Mouse (Mus musculus) MN1 (cell line): ENCODE data around the gene Slc25a39.

Experiments used
- DNase-seq: peaks from one replicate; pipeline ENCODE4 v3.0.0-alpha.2; 2016; ENCODE audit warnings: low spot score

The Slc25a39 gene

GRCm38 (mm10) chr11:102436471-102436790 lies 28.7 kb upstream of the Slc25a39 start:
- DNase-seq: no peak

GRCm38 (mm10) chr11:102435754-102436470 lies 28.2 kb upstream of the Slc25a39 start:
- DNase-seq: peak; percentile 70

DNA sequence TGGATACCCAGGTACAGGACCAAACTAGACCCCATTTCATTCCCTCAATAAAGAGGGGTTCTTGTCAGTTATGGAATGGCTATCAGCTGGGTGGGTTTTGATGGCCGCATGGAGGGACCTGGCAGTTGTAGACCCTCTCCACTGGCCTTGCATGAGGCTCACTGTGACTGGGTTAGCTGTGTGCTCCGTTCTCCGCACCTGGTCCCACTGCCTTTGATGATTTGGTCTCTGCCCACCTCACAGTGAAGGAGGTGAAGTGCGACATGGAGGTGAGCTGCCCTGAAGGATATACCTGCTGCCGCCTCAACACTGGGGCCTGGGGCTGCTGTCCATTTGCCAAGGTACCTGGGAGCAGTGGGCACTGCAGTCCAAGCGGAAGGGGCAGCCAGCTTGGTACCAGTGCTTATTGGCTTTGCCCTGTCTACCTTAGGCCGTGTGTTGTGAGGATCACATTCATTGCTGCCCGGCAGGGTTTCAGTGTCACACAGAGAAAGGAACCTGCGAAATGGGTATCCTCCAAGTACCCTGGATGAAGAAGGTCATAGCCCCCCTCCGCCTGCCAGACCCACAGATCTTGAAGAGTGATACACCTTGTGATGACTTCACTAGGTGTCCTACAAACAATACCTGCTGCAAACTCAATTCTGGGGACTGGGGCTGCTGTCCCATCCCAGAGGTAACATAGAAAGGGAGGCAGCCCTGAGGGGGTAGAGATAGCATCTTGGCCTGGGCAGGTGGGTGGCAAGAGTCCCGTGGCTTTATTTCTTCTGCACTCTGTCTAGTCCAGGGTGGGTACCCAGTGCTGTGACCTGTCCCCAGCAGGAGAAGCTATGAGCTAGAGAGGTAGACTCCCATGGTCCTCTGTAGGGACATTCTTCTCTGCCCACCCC lies 27.3 kb upstream of the Slc25a39 start:
- DNase-seq: no peak

- DNase-seq: peak; percentile 91
Observed at GRCm38 (mm10) chr11:102434406-102434805, 26.7 kb upstream of the Slc25a39 start.

DNA sequence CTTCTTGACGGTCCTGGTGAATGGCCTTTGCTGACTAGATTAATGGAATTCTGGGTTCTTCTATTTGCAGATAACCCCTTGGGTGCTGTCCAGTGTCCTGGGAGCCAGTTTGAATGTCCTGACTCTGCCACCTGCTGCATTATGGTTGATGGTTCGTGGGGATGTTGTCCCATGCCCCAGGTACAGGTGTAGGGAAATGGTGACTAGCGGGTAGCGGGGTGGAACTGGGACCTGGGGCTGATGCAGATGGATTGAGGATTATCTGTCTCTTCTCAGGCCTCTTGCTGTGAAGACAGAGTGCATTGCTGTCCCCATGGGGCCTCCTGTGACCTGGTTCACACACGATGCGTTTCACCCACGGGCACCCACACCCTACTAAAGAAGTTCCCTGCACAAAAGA lies 26.1 kb upstream of the Slc25a39 start:
- DNase-seq: no peak

DNA sequence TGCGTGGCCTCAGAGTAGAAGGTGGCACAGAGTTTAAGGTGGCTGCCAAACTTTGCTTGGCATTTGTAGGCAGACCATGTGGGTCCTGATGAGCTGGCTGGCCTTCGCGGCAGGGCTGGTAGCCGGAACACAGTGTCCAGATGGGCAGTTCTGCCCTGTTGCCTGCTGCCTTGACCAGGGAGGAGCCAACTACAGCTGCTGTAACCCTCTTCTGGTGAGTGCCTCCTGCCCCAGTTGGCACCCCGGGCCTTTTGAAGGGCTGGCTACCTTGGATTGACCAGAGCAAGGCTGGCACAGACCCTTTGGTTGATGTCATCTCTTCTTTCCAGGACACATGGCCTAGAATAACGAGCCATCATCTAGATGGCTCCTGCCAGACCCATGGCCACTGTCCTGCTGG lies 25.1 kb upstream of the Slc25a39 start:
- peak; percentile 65 for DNase-seq

DNA sequence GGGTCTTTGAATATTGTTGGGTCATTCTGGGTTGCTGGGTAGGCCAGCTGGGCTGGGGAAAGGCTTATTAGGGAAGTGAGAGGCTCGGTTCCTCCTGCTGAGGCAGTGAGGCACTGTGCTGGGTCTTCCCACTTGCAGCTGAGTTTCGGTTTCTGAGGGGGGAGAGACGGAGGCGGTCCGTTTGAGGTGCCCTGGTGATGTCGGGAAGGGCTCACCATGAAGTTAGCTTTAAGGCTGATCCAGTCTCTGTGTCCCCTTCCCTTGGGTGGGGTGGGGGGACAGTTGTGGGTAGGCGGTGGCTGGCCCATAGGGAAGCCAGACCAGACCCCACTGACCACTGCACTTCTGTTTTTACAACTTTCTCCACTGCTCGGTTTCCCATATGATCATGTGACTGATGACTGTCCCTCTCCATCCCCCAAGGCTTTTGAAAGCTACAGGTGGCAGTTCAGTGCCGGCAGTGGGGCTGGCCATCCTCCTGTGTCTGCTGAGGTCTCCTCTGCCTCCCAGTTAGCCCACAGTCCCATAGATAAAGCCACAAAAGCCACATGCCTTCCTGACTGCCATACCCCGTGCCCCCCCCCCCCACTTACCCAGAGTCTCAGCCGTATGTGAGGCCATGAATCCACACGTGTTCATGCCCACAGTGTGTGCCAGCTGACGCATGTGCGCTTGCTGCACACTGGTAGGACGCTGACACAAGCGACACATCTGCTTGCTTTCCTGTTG lies 24.5 kb upstream of the Slc25a39 start:
- no peak for DNase-seq

- DNase-seq: no peak
Observed at GRCm38 (mm10) chr11:102431728-102432114, 24.0 kb upstream of the Slc25a39 start.

DNA sequence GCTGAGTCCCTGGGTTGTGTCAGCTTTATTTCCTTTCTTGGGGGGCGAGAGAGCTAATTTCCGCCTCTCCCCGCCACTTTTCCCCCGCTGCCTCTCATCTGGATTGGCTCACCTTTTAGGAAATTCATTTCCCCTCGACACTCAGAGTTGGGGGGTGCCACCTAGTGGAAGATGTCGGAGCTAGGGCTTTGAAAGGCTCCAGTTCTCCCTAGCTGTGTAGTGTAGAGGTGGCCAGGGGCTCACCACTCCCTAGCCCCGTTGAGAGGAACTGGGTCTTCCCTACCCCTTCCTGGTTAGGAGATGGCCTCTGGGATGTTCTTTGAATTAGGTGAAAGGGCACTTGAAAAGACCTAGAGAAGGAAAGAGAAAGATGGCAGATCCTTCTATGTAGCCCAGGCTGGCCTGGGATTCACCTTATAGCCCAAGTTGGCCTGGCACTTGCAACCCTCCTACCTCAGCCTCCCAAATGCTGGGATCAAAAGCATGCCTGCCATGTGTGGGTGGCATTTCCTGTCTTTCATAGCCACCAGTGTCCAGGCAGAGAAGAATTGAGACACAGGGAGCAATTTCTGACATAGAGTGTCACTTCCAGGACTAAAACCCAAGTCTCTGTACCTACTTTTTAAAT lies 23.4 kb upstream of the Slc25a39 start:
- DNase-seq: peak; percentile 89

DNA sequence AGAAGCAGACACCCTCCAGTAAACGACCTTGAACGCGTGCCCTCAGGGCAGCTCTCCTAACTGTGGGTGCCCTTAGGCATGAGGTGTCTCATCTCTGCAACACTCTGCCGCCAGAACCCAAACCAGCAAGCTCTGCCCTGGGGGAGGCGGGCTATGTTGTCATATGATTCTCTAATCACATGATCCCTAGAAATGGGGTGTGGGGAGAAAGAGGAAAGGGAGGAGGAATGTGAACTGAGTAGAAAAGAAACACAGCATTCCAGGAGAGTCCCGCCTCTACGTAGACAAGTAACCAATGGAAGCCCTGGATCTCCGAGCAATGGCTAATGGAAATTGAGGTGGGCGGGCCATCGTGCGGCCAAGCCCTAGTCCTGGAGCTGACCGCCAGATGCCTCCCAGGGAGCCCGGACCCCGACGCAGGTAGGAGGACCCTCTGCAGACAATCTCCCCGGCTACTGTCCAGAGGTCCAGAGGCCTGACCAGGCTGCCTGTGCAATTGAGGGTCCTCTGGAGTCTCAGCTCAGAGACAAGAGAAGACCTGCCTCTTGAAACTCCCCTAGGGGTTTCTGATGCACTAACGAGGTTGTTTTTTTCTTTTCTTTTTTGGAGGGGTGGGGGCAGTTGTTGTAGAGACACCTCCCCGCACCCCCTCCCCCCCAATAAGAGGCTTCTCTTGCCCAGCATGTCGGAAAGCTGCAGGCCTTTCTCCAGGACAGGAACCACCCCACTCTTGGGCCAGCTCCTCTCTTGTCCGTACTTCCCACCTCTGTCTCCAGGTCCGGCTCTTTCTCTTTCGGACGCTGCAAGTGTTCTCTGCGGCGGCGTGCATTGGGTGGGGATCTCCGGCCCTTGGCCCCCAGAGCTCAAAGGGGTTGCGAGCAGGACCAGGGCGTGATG lies 22.6 kb upstream of the Slc25a39 start, which contains the start of gene Grn:
TSS of gene Grn (plus strand) at position 195 of the 897 bp plus-strand sequence.
- DNase-seq: peak; percentile 94

DNA sequence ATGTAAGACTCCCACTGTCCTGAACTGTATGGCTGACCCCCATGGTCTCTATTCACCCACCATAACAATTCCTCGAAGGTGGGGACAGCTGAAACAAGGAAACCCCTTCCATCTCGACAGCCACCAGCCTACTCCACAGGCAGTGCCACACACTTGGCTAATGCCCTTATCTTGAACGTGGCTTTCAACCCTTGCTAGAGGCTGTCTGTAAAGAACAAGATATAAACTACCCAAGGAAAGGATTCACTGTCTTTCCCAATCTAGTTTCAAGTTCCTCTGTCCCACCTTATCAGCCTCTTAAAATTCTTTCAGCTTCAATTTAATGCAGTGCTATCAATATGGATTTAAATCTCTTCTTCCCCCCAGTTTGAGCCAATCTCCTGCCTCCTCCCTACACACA lies 21.8 kb upstream of the Slc25a39 start:
- DNase-seq: no peak

DNA sequence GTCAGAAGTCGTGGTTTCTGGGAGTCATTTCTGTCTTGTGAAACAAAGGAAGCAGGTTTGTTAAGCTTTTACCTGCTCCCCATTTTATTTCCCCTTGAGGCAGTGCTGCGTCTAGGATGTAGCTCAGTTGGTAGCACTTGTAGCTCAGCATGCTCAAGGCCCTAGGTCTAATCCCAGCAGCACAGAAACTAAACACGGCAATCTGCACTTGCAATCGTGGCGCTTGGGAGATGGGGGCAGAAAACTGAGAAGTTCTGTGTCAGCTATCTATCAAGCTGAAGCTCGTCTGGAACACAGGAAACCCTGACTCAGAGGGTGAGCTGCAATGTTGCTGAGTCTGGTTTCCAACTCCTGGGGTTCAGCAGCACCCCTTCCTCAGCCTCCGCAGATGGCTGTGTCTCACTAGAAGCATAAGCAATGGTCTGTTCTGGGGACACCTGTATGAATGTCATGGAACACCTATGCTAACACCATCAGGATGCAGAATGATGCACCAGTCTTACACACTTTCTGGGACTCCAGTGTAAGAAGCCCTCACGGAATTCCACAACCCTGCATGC lies 21.3 kb upstream of the Slc25a39 start:
- DNase-seq: no peak

DNA sequence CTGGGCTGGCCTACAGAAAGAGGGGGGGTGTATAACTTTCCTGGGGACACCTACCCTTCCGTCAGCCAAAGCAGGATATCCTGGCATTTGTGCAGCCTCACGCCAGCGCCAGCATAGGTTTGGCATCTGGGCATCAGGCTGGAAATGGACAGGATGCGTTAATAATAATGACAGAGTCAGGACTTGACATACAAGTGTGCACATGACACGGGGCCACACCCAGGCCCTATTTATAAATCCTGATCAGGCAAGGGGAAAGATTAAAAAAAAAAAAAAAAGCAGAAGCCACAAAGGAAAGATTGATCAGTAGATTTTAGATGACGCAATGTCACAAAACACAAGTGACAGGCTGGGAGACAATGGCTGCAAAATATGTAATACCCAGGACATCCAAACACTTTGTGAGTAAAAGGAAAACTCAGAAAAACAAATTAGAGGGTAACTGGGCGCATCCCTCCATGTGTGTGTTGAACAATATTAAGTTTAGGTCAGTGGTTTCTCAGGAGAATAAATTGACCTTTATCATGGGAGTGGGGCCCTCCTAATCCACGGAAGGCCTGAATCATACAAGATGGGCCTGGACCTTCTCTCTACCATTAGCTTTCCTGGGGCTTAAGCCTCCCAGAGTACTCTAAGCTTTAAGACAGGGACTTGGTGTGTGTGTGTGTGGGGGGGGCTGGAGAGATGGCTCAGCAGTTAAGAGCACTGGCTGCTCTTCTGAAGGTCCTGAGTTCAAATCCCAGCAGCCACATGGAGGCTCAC lies 18.0 kb upstream of the Slc25a39 start:
- no peak for DNase-seq

DNA sequence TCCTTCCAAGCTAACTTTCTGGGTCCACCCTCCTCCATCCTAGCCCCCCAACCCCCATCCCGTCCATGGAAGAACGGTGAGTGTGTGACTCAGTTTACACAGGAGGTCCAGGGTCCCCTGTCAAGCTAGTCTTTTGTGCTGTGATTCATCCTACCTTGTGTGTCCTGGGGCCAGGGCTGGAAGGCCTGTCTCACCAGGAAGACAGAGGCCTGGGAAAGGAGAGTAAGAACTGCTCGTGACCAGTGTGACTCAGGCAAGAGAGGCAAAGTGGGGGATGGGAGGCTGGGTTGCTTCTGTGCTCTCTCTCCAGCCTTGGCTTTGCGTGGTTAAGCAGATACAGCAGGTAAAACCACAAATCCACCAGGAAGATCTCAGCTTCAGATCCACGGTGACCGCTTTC lies 16.9 kb upstream of the Slc25a39 start:
- peak; percentile 68 for DNase-seq

- no peak for DNase-seq
Observed at GRCm38 (mm10) chr11:102421559-102421958, 13.8 kb upstream of the Slc25a39 start.

DNA sequence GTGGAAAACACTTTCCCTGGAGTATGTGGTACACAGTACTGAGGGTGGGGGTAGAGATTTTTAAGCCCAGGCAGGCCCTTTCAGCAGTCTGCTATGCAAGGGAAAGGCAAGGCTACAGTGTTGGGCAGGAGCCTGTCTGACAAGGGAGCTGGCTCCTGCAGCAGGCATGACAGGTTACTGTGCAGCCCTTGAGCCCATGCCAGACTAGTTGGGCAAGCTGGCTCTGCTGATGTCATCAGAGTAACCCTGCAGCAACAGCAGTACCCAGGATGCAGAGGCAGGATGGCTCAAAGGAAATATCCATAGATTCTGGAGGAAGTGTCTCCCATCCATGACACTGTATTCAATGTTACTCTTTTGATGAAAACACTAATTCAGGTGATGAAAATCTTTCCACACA lies 11.1 kb upstream of the Slc25a39 start:
- peak; percentile 51 for DNase-seq

DNA sequence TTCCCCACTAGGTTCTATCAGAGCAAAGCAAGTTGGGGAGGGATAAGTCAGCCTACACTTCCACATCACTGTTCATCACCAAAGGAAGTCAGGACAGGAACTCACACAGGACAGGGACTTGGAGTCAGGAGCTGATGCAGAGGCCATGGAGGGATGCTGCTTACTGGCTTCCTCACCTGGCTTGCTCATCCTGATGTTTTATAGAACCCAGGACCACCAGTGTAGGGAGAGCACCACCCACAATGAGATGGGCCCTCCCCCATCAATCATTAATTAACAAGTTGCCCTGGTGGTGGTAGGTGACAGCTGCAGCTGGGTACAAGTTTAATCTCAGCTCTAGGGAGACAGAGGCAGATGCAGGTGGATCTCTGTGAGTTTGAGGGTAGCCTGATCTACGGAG lies 9.4 kb upstream of the Slc25a39 start:
- no peak for DNase-seq

DNA sequence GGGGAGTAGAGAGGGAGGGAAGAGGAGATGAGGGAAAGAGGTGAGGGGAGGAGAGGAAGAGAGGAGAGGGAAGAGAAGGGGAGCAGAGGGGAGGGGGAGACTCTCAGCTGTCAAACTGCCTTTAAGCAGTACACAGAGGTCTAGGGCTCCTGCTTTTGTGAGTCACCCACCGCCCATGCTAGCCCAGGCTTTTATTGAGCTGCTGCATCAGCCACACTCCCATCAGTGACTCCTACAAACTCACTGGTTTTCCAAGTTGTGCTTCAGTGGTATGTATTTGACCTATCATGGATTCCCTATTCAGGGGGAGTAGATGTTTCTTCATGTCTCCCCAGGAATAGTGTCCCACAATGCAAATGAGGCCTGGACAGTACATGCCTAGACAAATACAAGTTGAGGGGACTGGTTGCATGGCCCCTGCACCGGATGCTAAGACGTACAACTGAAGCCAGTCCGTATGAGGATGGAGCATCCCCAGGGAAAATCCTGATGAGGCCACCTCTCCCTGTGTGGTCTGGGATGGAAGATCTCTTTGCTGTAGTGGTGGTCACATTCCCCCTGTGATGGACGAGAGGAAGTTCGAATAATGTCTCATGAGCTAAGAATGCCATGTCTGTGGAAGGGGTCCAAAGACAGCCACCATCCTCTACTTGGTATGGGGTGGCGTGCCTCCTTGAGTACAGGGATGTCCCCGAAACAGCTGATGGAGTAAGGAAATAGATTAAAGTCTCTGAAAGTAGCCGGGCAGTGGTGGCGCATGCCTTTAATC lies 7.5 kb upstream of the Slc25a39 start:
- DNase-seq: no peak

DNA sequence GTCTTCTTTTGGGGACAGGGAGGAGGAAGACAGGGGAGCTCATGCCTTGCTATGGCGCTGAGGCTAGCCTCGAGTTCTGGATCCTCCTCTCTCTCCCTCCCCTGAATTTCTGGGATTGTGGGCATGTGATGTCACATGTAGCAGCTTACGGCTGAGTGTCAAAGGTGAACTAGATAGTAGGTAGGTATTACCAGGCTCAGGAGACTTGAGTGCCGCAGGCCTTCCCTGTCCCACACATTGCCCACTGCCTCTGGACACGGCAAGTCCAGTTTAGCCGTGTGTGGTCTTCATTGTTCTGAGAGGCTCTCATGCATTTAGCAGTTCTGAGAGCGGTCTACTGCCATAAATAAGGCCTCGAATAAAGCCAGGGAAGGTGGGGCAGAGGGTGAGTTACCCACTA lies 5.3 kb upstream of the Slc25a39 start:
- no peak for DNase-seq
